ENCODE assay signal across 13 mouse cellular contexts in the genomic region with DNA sequence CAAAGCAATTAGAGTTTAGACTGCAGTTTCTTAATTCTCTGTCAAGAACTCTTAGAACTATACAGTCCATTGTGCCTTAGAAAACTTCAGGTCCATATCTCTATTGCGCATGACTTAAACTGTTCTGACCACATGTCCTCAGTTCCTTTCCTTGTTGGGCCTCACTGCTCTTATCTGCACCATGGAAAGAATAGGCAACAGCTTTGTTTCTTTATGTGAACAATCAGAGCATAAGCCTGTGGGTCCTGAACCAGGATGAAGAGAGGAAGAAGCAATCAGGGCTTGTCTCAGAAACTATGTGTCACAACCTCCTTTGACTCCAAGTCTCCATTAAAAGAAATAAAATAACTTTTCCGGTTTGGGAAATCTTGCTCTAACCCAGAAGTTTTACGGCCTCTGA.
A peak's percentile ranks its signal among the peaks of the same experiment; 100 is the strongest.
DNase-seq lines count a peak whose midpoint lies in the region; ATAC-seq and TF ChIP-seq lines count a peak whose summit lies in the region.
"Had no signal": no experiment of that assay in that cellular context is flagged by ENCODE, and none has a peak within 500 bp of the region (broad histone marks: within the 10 kb centered on the region; RNA-seq: fewer than 3 reads in every experiment).

No protein-coding gene starts in this region.

- TF ChIP-seq EP300 in heart, postnatal 0 days (IDR thresholded peaks at IDR 0.05; ENCODE audit: low read depth), result no peak

- 65% methylated on average over 3 of the region's 3 CpGs for WGBS in heart, postnatal 0 days
- WGBS in lung, embryonic 14.5 days, result 73% methylated on average over 3 of the region's 3 CpGs

- no peak overlapping the region for H3K9ac ChIP-seq in heart, postnatal 0 days (replicated peaks; ENCODE audit: low read depth, low read length)
- no peak overlapping the region for H3K9ac ChIP-seq in lung, embryonic 14.5 days
- H3K9ac ChIP-seq: hindbrain, embryonic 13.5 days; liver, embryonic 15.5 days; midbrain, embryonic 13.5 days; stomach, embryonic 15.5 days had no signal

- TF ChIP-seq CTCF in heart, postnatal 0 days (IDR thresholded peaks at IDR 0.05; ENCODE audit: low read depth), result no peak
- no peak for TF ChIP-seq CTCF in lung, embryonic 14.5 days (IDR thresholded peaks at IDR 0.05; ENCODE audit: low read depth)

- no peaks in the 10 kb centered on the region for H3K9me3 ChIP-seq in heart, postnatal 0 days (replicated peaks; ENCODE audit: control insufficient read depth, low read length)
- H3K9me3 ChIP-seq in lung, embryonic 14.5 days (ENCODE audit: low read depth, low read length), result no peaks in the 10 kb centered on the region
- H3K9me3 ChIP-seq: hindbrain, embryonic 13.5 days; liver, embryonic 15.5 days; midbrain, embryonic 13.5 days; stomach, embryonic 15.5 days had no signal

- H3K36me3 ChIP-seq in heart, postnatal 0 days (replicated peaks; ENCODE audit: control insufficient read depth, insufficient read depth, low read length), result no peaks in the 10 kb centered on the region
- no peaks in the 10 kb centered on the region for H3K36me3 ChIP-seq in lung, embryonic 14.5 days (ENCODE audit: insufficient read depth)
- H3K36me3 ChIP-seq: hindbrain, embryonic 13.5 days; liver, embryonic 15.5 days; midbrain, embryonic 13.5 days; stomach, embryonic 15.5 days had no signal

- peak; percentile 78 for ATAC-seq in heart, postnatal 0 days (ENCODE audit: insufficient read depth, low read depth)
- peak; percentile 49; the same call in 1 of the 2 replicates for ATAC-seq in lung, embryonic 14.5 days (ENCODE audit: insufficient read depth)
- ATAC-seq in granulocyte monocyte progenitor cell, adult 5-6 weeks (replicated peaks; ENCODE audit: poor library complexity, severe bottlenecking), result 0 out of 2 replicates have a peak, but pooled peaks have one; percentile 15
- no peak for ATAC-seq in cerebellum, adult (ENCODE audit: insufficient number of reproducible peaks, low FRiP score, low TSS enrichment)
- ATAC-seq: midbrain, embryonic 13.5 days had no signal

- H3K4me1 ChIP-seq in heart, postnatal 0 days (ENCODE audit: control insufficient read depth, insufficient read depth), result no peaks in the 10 kb centered on the region
- H3K4me1 ChIP-seq in lung, embryonic 14.5 days (ENCODE audit: insufficient read depth), result no peaks in the 10 kb centered on the region
- H3K4me1 ChIP-seq: hindbrain, embryonic 13.5 days; liver, embryonic 15.5 days; midbrain, embryonic 13.5 days; stomach, embryonic 15.5 days had no signal

- H3K27ac ChIP-seq in heart, postnatal 0 days (ENCODE audit: low read depth), result peak overlapping the region; percentile 86
- peak overlapping the region; percentile 5; the same call in 1 of the 2 replicates for H3K27ac ChIP-seq in lung, embryonic 14.5 days (ENCODE audit: low read depth)
- H3K27ac ChIP-seq: hindbrain, embryonic 13.5 days; liver, embryonic 15.5 days; midbrain, embryonic 13.5 days; stomach, embryonic 15.5 days had no signal

- peak; percentile 46 for DNase-seq in heart, postnatal 0 days (ENCODE audit: low spot score)
- DNase-seq in heart, adult 8-10 months (ENCODE audit: low spot score), result no peak
- DNase-seq in lung, embryonic 14.5 days, result peak; percentile 1
- DNase-seq in lung, postnatal 10 days, result no peak
- DNase-seq in adipocyte (ENCODE audit: low spot score), result peak; percentile 6
- DNase-seq: cerebellum, adult 9-10 months had no signal

- no peak overlapping the region for H3K4me3 ChIP-seq in heart, postnatal 0 days (ENCODE audit: low read depth, low read length)
- no peak overlapping the region for H3K4me3 ChIP-seq in lung, embryonic 14.5 days (ENCODE audit: low read depth, low read length)
- H3K4me3 ChIP-seq: erythroblast, embryonic 14.5 days; hindbrain, embryonic 13.5 days; liver, embryonic 15.5 days; midbrain, embryonic 13.5 days; stomach, embryonic 15.5 days had no signal

- H3K27me3 ChIP-seq in heart, postnatal 0 days (ENCODE audit: control insufficient read depth, insufficient read depth, low read length), result no peaks in the 10 kb centered on the region
- no peaks in the 10 kb centered on the region for H3K27me3 ChIP-seq in lung, embryonic 14.5 days (ENCODE audit: insufficient read depth, low read length)
- H3K27me3 ChIP-seq: hindbrain, embryonic 13.5 days; liver, embryonic 15.5 days; midbrain, embryonic 13.5 days; stomach, embryonic 15.5 days had no signal

- no peak overlapping the region for H3K4me2 ChIP-seq in heart, postnatal 0 days (ENCODE audit: low read depth, low read length)
- H3K4me2 ChIP-seq in lung, embryonic 14.5 days, result no peak overlapping the region
- H3K4me2 ChIP-seq: hindbrain, embryonic 13.5 days; liver, embryonic 15.5 days; midbrain, embryonic 13.5 days; stomach, embryonic 15.5 days had no signal

Comparison
In these comparisons a context has a peak if more than half of its experiments do, and no peak if none do; other contexts are left out.
1. DNase-seq: peak in heart, postnatal 0 days (single experiment), lung, embryonic 14.5 days (single experiment) and adipocyte (single experiment); none in heart, adult 8-10 months (single experiment) and lung, postnatal 10 days (single experiment).